Comparison of ENCODE assay signal across 10 mouse cellular contexts in the genomic region with DNA sequence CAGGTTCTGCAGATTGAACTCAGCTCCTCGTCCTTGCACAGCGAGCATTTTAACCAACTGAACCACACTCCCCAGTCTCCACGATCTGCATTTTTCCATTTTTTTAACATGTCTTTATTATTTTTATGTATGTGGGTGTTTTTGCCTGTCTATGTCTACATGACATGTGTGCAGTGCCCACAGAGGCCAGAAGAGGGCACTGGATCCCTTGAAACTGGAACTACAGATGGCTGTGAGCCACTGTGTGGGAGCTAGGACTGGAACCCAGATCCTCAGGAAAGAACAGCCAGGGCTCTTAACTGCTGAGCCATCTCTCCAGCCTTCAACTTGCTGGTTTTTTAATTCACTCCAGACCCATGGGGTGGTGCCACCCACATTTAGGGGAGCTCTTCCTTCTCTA. TPM values are rescaled to one million over a fixed set of nuclear protein-coding genes. Genes with fewer than 3 reads are reported as not detected.
DNase-seq lines count a peak whose midpoint lies in the region; ATAC-seq and TF ChIP-seq lines count a peak whose summit lies in the region.
"Had no signal": no experiment of that assay in that cellular context is flagged by ENCODE, and none has a peak within 500 bp of the region (broad histone marks: within the 10 kb centered on the region; RNA-seq: fewer than 3 reads in every experiment).

No protein-coding gene starts in this region.

- no peaks in the 10 kb centered on the region for H3K27me3 ChIP-seq in heart, adult 2 months (ENCODE audit: control insufficient read depth, insufficient read depth, low read length)
- H3K27me3 ChIP-seq: embryonic facial prominence, embryonic 12.5 days; heart, embryonic 15.5 days had no signal

- no peak for TF ChIP-seq POLR2A in heart, adult 2 months (IDR thresholded peaks at IDR 0.05; ENCODE audit: insufficient read depth, low read depth, low read length)

- no peak overlapping the region for H3K9ac ChIP-seq in heart, adult 2 months (ENCODE audit: low read depth, low read length)
- H3K9ac ChIP-seq: embryonic facial prominence, embryonic 12.5 days; heart, embryonic 15.5 days had no signal

- ATAC-seq in erythroid progenitor cell, adult 5-6 weeks (replicated peaks; ENCODE audit: low FRiP score, poor library complexity, severe bottlenecking), result no peak

- WGBS in heart, adult 2 months, result 87% methylated on average over 3 of the region's 3 CpGs

- intact Hi-C loops in heart, adult 2 months (cut with DNase I), result loop anchor here (2.0 to 10.0 kb wide), 2 partner anchors 490 to 834 kb away; partner anchors contain the start of gene Fstl4
- intact Hi-C loops in heart, postnatal 25 days (cut with DNase I), result loop anchor here (2.0 to 10.0 kb wide), 3 partner anchors 490 to 834 kb away; partner anchors contain the start of gene Fstl4

- peak; percentile 48 for TF ChIP-seq CTCF in heart, adult 2 months (IDR thresholded peaks at IDR 0.05)

- peaks cover 3% of the 10 kb centered on the region; the same call in 1 of the 2 replicates for H3K4me1 ChIP-seq in heart, adult 2 months (ENCODE audit: control insufficient read depth, insufficient read depth, low read length)
- H3K4me1 ChIP-seq: embryonic facial prominence, embryonic 12.5 days had no signal

- no peak for TF ChIP-seq EP300 in heart, adult 2 months (IDR thresholded peaks at IDR 0.05; ENCODE audit: insufficient read depth, low read depth, low read length)

- no peaks in the 10 kb centered on the region for H3K79me2 ChIP-seq in heart, adult 2 months (replicated peaks; ENCODE audit: control insufficient read depth, insufficient read depth, low read length)

- H3K4me3 ChIP-seq in heart, adult 2 months, result no peak overlapping the region
- H3K4me3 ChIP-seq: embryonic facial prominence, embryonic 12.5 days; heart, embryonic 15.5 days had no signal

- no peaks in the 10 kb centered on the region for H3K36me3 ChIP-seq in heart, adult 2 months (ENCODE audit: control insufficient read depth, insufficient read depth, low read length)
- H3K36me3 ChIP-seq: embryonic facial prominence, embryonic 12.5 days; heart, embryonic 15.5 days had no signal

- no peak for DNase-seq in heart, adult 2 months
- DNase-seq in heart, postnatal 25 days (ENCODE audit: low spot score), result no peak
- DNase-seq in right cerebral cortex, postnatal 4 days, result peak; percentile 40
- DNase-seq in right cerebral cortex, adult 2 months (ENCODE audit: low spot score in 2 of 2), result no peak
- peak; percentile 48 to 55 for DNase-seq in kidney, postnatal 4 days
- DNase-seq in thymus, postnatal 25 days, result peak; percentile 47
- no peak for DNase-seq in gastrocnemius, adult 8-10 months (ENCODE audit: low spot score in 2 of 2)

- H3K27ac ChIP-seq in heart, adult 2 months, result no peak overlapping the region
- H3K27ac ChIP-seq: embryonic facial prominence, embryonic 12.5 days; heart, embryonic 15.5 days had no signal

RNA-seq across cellular contexts. Expression of gene Hspa4, which starts 45.8 kb away (rescaled TPM):
- 100 to 1,000 TPM; 109 to 126 TPM for total RNA-seq in heart, adult 2 months (2021)
- polyA plus RNA-seq in heart, adult 2 months (2012; rRNA removed), result 19.2 and 39.7 TPM in 2 replicates
- total RNA-seq in heart, postnatal 25 days (2021), result 100 to 1,000 TPM; 124 to 135 TPM
- 10 to 100 TPM; 68.4 to 86.4 (median 78.9) TPM for total RNA-seq in gastrocnemius, adult 8-10 months (2022)
- 36.5 and 48.7 TPM in 2 replicates for total RNA-seq in erythroid progenitor cell, adult 5-6 weeks (2015; ENCODE audit: low replicate concordance)
- 101 and 152 TPM in 2 replicates for total RNA-seq in erythroid progenitor cell, adult 5-6 weeks (2017; ENCODE audit: low replicate concordance)

Comparison
In these comparisons a context has a peak if more than half of its experiments do, and no peak if none do; other contexts are left out.
1. DNase-seq: peak in right cerebral cortex, postnatal 4 days (single experiment), kidney, postnatal 4 days (2 of 2) and thymus, postnatal 25 days (single experiment); none in heart, adult 2 months (0 of 2), heart, postnatal 25 days (single experiment), right cerebral cortex, adult 2 months (0 of 2) and gastrocnemius, adult 8-10 months (0 of 2).